Mouse (Mus musculus): ENCODE data around the gene Tmem247. TPM values are rescaled to one million over a fixed set of nuclear protein-coding genes. Genes with fewer than 3 reads are reported as not detected.

The Tmem247 gene
- polyA plus RNA-seq (2012; rRNA removed; ENCODE audit: low replicate concordance), result not detected in 2 replicates

GRCm38 (mm10) chr17:86917048-86917447 is at the start of gene Tmem247:
Tmem247 (plus strand) TSS chr17:86917348.

GRCm38 (mm10) chr17:86947840-86948796 is 31.0 kb downstream of the Tmem247 start, which contains the start of gene Atp6v1e2:
Atp6v1e2 (minus strand) TSS chr17:86947897.

GRCm38 (mm10) chr17:86962894-86963585 is 45.9 kb downstream of the Tmem247 start, which contains the start of gene Rhoq:
Rhoq (plus strand) TSS chr17:86963082.

Other genes with a start within 250 kb of the Tmem247 start
- 68.6 and 86.4 TPM in 2 replicates for gene Epas1, start 163.6 kb upstream of the Tmem247 start, polyA plus RNA-seq (2012; rRNA removed; ENCODE audit: low replicate concordance)
- not detected in 2 replicates for gene Atp6v1e2, start 30.5 kb downstream of the Tmem247 start, polyA plus RNA-seq (2012; rRNA removed; ENCODE audit: low replicate concordance)
- gene Rhoq, start 45.7 kb downstream of the Tmem247 start, polyA plus RNA-seq (2012; rRNA removed; ENCODE audit: low replicate concordance), result 51.2 and 95.2 TPM in 2 replicates
- 2.0 and 4.3 TPM in 2 replicates for gene Pigf, start 108.1 kb downstream of the Tmem247 start, polyA plus RNA-seq (2012; rRNA removed; ENCODE audit: low replicate concordance)
- gene Cript, start 108.2 kb downstream of the Tmem247 start, polyA plus RNA-seq (2012; rRNA removed; ENCODE audit: low replicate concordance), result 6.1 and 23.7 TPM in 2 replicates
- 11.6 and 12.2 TPM in 2 replicates for gene Socs5, start 190.3 kb downstream of the Tmem247 start, polyA plus RNA-seq (2012; rRNA removed; ENCODE audit: low replicate concordance)